Mouse (Mus musculus) small intestine, adult 2 months (tissue): ENCODE results near the gene Gm19402.

Experiments used
- CTCF ChIP-seq: fragments of 200-500 bp; IDR thresholded peaks from 2 replicates; pipeline ENCODE4 v1.5.1; 2012; ENCODE audit warnings: low read depth, mild to moderate bottlenecking, control low read depth, inconsistent platforms, low read length, moderate library complexity, mixed read lengths; ENCODE audit not compliant: insufficient replicate concordance, insufficient read length; ENCODE audit errors: extremely low read depth
- POLR2A ChIP-seq: fragments of 200-500 bp; IDR thresholded peaks from 2 replicates; pipeline ENCODE4 v1.6.1; 2012; ENCODE audit warnings: low read depth, mild to moderate bottlenecking, control low read depth, inconsistent platforms, low read length, moderate library complexity

DNA sequence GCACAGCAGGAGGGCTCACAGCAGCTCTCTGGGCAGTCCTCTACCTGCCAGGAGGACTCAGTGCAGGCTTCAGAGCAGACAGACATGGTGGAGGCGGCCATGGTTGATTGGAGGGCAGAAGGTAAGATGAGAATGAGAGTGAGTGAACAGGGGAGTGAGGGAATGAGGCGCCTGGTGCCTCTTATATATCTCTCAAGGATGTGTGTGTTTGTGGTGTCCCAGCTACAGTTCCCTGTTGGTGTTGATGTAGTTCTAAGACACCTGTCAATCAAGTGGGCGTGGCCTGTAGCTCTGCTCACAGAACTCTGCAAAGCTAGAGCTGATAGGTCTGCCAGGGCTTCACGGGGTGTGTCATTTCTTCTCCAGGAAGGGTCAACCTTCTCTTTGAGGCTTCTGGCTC is 6.6 kb upstream of the Gm19402 start, which contains the start of gene Gm9508:
- TF ChIP-seq CTCF (no peak), POLR2A (no peak)
